Comparison of ENCODE assay signal across 8 mouse cellular contexts in genomic region chr7:141429310-141429709, GRCm38 (mm10). TPM values are rescaled to one million over a fixed set of nuclear protein-coding genes. Genes with fewer than 3 reads are reported as not detected.
A peak's percentile ranks its signal among the peaks of the same experiment; 100 is the strongest.
DNase-seq lines count a peak whose midpoint lies in the region; ATAC-seq and TF ChIP-seq lines count a peak whose summit lies in the region.

Gene Cend1, minus strand, starts transcription at chr7:141429491.

- peaks cover 3% of the 10 kb centered on the region; the same call in 1 of the 2 replicates for H3K4me1 ChIP-seq in lung, embryonic 14.5 days (ENCODE audit: insufficient read depth)
- H3K4me1 ChIP-seq in lung, adult 2 months (ENCODE audit: control insufficient read depth, insufficient read depth, low read length): no peaks in the 10 kb centered on the region; the same call in 1 of the 2 replicates
- H3K4me1 ChIP-seq in embryonic facial prominence, embryonic 11.5 days (ENCODE audit: control insufficient read depth, insufficient read depth, low read length): 0 out of 2 replicates have a peak, but pooled peaks cover 5% of the 10 kb centered on the region
- H3K4me1 ChIP-seq in lung, embryonic 15.5 days: peaks cover 6% of the 10 kb centered on the region

- no peak within 1 kb of the TSS for H3K9ac ChIP-seq in lung, embryonic 14.5 days
- peak within 1 kb of the TSS; percentile 46 for H3K9ac ChIP-seq in embryonic facial prominence, embryonic 11.5 days (replicated peaks; ENCODE audit: low read length)
- H3K9ac ChIP-seq in lung, embryonic 15.5 days: no peak within 1 kb of the TSS

- WGBS in lung, embryonic 14.5 days: 4% methylated on average over 19 of the region's 19 CpGs
- WGBS in lung, adult 2 months: 14% methylated on average over 19 of the region's 19 CpGs
- 2% methylated on average over 19 of the region's 19 CpGs for WGBS in embryonic facial prominence, embryonic 11.5 days
- WGBS in lung, embryonic 15.5 days: 6% methylated on average over 19 of the region's 19 CpGs

- H3K27me3 ChIP-seq in lung, embryonic 14.5 days (ENCODE audit: insufficient read depth, low read length): no peaks in the 10 kb centered on the region
- no peaks in the 10 kb centered on the region for H3K27me3 ChIP-seq in embryonic facial prominence, embryonic 11.5 days (ENCODE audit: control insufficient read depth, insufficient read depth, low read length)
- H3K27me3 ChIP-seq in lung, embryonic 15.5 days: no peaks in the 10 kb centered on the region

- H3K4me2 ChIP-seq in lung, embryonic 14.5 days: peak within 1 kb of the TSS; percentile 39; the same call in 1 of the 2 replicates
- peak within 1 kb of the TSS; percentile 66 for H3K4me2 ChIP-seq in embryonic facial prominence, embryonic 11.5 days (ENCODE audit: low read depth, low read length)
- H3K4me2 ChIP-seq in lung, embryonic 15.5 days: peak within 1 kb of the TSS; percentile 28

- intact Hi-C loops in heart, postnatal 14 days (cut with DNase I): no loop called here

- H3K9me3 ChIP-seq in lung, embryonic 14.5 days (ENCODE audit: low read depth, low read length): no peaks in the 10 kb centered on the region
- H3K9me3 ChIP-seq in embryonic facial prominence, embryonic 11.5 days (replicated peaks; ENCODE audit: control insufficient read depth, low read length): no peaks in the 10 kb centered on the region
- H3K9me3 ChIP-seq in lung, embryonic 15.5 days: no peaks in the 10 kb centered on the region

- no peak within 1 kb of the TSS for H3K4me3 ChIP-seq in lung, embryonic 14.5 days (ENCODE audit: low read depth, low read length)
- H3K4me3 ChIP-seq in lung, adult 2 months (replicated peaks; ENCODE audit: extremely low read depth, low read depth, low read length): no peak within 1 kb of the TSS
- H3K4me3 ChIP-seq in embryonic facial prominence, embryonic 11.5 days (ENCODE audit: low read depth, low read length): peak within 1 kb of the TSS; percentile 32
- no peak within 1 kb of the TSS for H3K4me3 ChIP-seq in lung, embryonic 15.5 days

- ATAC-seq in lung, embryonic 14.5 days (ENCODE audit: insufficient read depth): peak; percentile 18; the same call in 1 of the 2 replicates
- peak; percentile 82 for ATAC-seq in embryonic facial prominence, embryonic 11.5 days (replicated peaks; ENCODE audit: insufficient number of reproducible peaks, low FRiP score, low TSS enrichment, low read depth)
- ATAC-seq in lung, embryonic 15.5 days (ENCODE audit: borderline replicate concordance, extremely low read depth, low FRiP score, low TSS enrichment): no peak; the same call in 1 of the 2 replicates
- no peak for ATAC-seq in activated CD4-positive, CD25-positive, alpha-beta regulatory T cell, adult 4 months

- peaks cover 35% of the 10 kb centered on the region for H3K36me3 ChIP-seq in lung, embryonic 14.5 days (ENCODE audit: insufficient read depth)
- H3K36me3 ChIP-seq in embryonic facial prominence, embryonic 11.5 days (replicated peaks; ENCODE audit: control insufficient read depth, insufficient read depth, low read depth, low read length): peaks cover 2% of the 10 kb centered on the region; the same call in 1 of the 2 replicates
- peaks cover 27% of the 10 kb centered on the region for H3K36me3 ChIP-seq in lung, embryonic 15.5 days

- peak; percentile 45 for DNase-seq in lung, embryonic 14.5 days
- DNase-seq in lung, adult 2 months: no peak
- peak; percentile 85 for DNase-seq in embryonic facial prominence, embryonic 11.5 days (ENCODE audit: low spot score)
- peak; percentile 48 to 59 for DNase-seq in heart, postnatal 14 days
- peak; percentile 90 to 92 for DNase-seq in layer of hippocampus, adult 8-10 months (ENCODE audit: low spot score in 2 of 2)
- DNase-seq in right cerebral cortex, postnatal 10 days (ENCODE audit: low spot score in 2 of 2): peak; percentile 93 to 95

- no peak for TF ChIP-seq POLR2A in lung, adult 2 months (IDR thresholded peaks at IDR 0.05; ENCODE audit: borderline replicate concordance, extremely low read depth, low read depth, low read length)

- no peak within 1 kb of the TSS for H3K27ac ChIP-seq in lung, embryonic 14.5 days (ENCODE audit: low read depth)
- no peak within 1 kb of the TSS for H3K27ac ChIP-seq in embryonic facial prominence, embryonic 11.5 days (replicated peaks; ENCODE audit: low read depth, low read length)
- H3K27ac ChIP-seq in lung, embryonic 15.5 days: no peak within 1 kb of the TSS

- no peak for TF ChIP-seq CTCF in lung, embryonic 14.5 days (IDR thresholded peaks at IDR 0.05; ENCODE audit: low read depth)
- TF ChIP-seq CTCF in lung, adult 2 months (IDR thresholded peaks at IDR 0.05; ENCODE audit: insufficient read depth, low read length): no peak

RNA-seq across cellular contexts. Expression of gene Cend1, which starts in this region (rescaled TPM):
- polyA plus RNA-seq in lung, embryonic 14.5 days (2014; fragmentation: Nextera tagmentation; extraction: Ambion mirVana): not detected in 2 replicates
- polyA plus RNA-seq in lung, adult 2 months (2012; rRNA removed): 0.38 and 0.56 TPM in 2 replicates
- polyA plus RNA-seq in embryonic facial prominence, embryonic 11.5 days (2014; fragmentation: Nextera tagmentation; extraction: Ambion mirVana): 2.5 and 3.7 TPM in 2 replicates
- total RNA-seq in heart, postnatal 14 days (2021): 1 to 10 TPM; 1.5 to 1.7 TPM
- 100 to 1,000 TPM; 248 to 286 (median 272) TPM for total RNA-seq in layer of hippocampus, adult 8-10 months (2022)
- polyA plus RNA-seq in lung, embryonic 15.5 days (2015; fragmentation: Nextera tagmentation; extraction: Ambion mirVana): 0.52 and 0.90 TPM in 2 replicates
- polyA plus RNA-seq in activated CD4-positive, CD25-positive, alpha-beta regulatory T cell, adult 4 months (2017; shearing (Covaris generic)): not detected

Comparison
In these comparisons a context has a peak if more than half of its experiments do, and no peak if none do; other contexts are left out.
1. RNA of gene Cend1 (total RNA-seq): 248 to 286 TPM in layer of hippocampus, adult 8-10 months; 1.5 to 1.7 TPM in heart, postnatal 14 days; every median in the first group is over 10 times any median in the second.
2. Peak in DNase-seq, ATAC-seq and H3K4me2 ChIP-seq in lung, embryonic 14.5 days; RNA of the gene not detected or under 1 TPM.
3. Peak in every context shown above with its lines, with median percentiles within 50 percentile points of each other: H3K4me2 ChIP-seq.